Mouse (Mus musculus): ENCODE measurements at regions not wholly inside any gene's neighbourhood (a gene's known extent, or its start where the extent isn't known, plus 50 kb on each side); places are given as distances from the start of the nearest gene placed in this dataset.
A peak's percentile ranks its signal among the peaks of the same experiment; 100 is the strongest.

- DNase-seq (ENCODE audit: extremely low spot score, low spot score): no peak
Observed at GRCm38 (mm10) chr13:118603474-118603873, 66.1 kb upstream of the Fgf10 start.

DNA sequence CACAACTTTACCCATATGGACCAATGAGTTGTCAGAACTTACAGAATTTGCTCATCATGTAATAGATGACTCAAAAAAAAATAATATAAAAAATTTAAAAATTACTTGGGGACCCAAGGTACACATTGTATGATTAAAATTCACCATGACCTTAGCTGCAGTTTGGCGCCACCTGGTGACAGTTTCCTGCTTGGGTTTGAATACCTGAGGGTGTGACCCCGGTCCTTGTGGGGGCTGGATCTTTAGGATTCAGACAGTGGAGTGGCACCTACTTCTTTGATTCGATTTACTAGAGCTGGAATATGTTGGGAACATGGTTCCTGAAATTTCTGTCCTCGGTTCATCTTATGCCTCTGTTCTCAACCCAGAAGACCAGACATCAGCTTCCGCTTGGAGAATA is 72.7 kb upstream of the Fgf10 start:
- no peak for DNase-seq (ENCODE audit: extremely low spot score, low spot score)

DNA sequence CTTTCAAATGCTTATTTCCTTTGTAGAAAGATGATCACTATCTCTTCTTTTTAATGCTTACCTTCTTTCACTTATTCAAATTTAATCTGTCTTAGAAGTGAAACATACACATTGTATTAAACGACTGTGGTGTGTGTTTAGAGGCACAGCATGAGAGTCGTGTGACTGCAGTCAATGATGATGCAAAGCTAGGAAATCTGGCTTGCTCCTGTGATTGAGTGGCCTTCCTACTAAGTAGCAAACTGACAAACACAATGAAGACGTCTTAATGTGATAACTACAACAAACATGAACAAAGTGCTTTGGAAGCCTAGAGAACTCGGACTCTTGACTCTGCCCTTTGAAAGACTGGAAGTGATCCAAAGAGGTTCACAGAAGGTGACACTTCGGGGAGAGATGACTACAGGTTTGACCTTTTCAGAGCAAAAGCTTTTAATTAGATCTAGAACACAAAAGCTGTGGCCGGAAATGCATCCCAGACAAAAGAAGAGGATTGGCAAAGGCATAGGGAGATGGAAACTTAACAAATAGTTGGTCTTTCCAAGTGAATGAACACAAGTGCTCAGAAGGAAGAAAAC is 73.3 kb upstream of the Fgf10 start:
- DNase-seq (ENCODE audit: extremely low spot score, low spot score): no peak

DNA sequence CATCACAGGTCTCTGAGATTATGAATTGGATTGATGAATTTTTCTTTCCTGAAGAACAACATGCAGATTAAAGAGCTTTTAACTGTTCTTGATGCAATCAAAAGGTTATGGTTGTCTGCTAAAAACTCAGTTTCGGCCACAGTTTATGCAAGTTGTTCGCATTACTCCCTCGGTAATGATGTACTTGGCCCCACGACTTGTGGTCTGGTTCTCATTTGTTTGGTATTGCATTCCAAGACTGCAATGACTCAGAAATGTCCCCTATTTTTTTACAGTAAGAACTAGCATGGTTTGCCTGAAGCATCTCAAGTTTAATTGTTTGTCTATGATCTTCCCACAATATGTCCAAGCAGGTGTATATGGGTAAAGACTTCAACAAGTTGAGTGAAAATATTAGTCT is 77.5 kb upstream of the Fgf10 start:
- no peak for DNase-seq (ENCODE audit: extremely low spot score, low spot score)

DNA sequence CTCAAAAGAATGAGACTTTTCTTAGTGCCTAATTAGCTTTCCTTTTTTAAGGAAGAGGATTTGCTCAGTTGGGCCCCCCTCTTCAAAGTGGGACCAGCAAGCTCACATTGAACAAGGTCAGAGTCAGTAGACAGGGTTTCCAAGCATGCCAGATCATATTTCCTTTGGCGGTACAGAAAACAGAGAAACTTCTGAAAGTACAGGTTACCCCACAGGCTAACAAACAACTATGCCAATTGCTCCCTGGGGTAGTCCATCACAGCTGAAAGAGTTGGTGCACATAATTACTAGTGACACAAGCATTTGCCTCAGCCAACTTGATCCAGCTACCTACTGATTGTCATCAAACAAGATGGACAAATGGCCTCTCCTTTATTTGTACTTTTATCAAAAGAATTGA is 97.0 kb upstream of the Fgf10 start:
- DNase-seq (ENCODE audit: extremely low spot score, low spot score): no peak

- no peak for DNase-seq (ENCODE audit: extremely low spot score, low spot score)
Observed at GRCm38 (mm10) chr13:118565219-118565833, 104.3 kb upstream of the Fgf10 start.

DNA sequence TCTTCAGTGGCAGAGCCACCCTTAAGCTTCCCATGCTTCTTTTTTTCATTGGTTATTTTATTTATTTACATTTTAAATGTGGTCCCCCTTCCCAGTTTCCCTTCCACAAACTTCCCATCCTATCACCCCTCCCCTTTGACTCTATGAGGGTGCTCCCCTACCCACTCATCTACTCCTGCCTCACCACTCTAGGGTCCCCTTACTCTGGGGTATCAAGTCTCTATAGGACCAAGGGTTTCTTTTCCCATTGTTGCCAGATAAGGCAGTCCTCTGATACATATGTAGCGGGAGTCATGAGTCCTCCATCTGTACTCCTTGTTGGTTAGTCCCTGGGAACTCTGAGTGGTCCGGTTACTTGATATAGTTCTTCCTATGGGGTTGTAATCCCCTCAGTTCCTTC is 110.6 kb upstream of the Fgf10 start:
- DNase-seq (ENCODE audit: extremely low spot score, low spot score): no peak

DNA sequence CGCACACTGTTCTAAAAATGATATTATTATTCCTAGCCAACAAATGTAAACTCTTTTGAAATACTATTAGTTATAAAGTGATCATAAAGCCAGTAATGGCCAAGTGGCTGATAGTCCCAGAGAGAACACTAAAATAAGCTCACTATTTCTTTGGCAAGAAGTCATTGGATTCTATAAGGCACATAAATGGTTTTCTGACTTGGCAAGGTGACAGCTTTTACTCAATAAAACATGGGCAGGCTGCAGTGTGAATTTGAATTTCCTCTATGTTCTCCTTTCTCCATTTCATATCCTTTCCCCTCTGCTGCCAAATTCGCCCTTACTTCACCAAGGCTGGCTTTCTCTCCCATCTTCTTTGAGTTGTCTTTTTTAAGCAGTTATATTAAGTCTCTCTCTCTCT is 117.6 kb upstream of the Fgf10 start:
- DNase-seq (ENCODE audit: extremely low spot score, low spot score): no peak

DNA sequence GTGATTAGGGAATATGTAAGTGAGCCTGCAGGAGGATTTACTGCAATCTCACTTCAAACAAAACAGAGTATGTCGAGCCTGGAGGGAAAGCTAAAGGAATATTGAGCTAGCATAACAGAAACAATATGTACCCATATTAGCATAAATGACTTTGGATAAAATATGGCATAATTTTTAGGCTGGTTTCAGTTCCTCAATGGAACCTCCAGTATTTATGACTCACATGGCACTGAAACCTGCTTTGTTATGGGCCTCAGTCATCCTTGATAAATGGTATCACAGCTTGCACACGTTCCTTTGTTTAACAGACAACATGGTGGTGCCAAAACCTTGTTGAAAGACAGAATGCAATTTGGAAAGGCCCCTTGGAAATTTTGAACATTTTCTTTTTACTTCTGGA is 130.8 kb upstream of the Fgf10 start:
- no peak for DNase-seq (ENCODE audit: extremely low spot score, low spot score)

GRCm38 (mm10) chr13:118513961-118514360 is 126.9 kb upstream of the Mrps30 start:
- no peak for DNase-seq (ENCODE audit: extremely low spot score, low spot score)

DNA sequence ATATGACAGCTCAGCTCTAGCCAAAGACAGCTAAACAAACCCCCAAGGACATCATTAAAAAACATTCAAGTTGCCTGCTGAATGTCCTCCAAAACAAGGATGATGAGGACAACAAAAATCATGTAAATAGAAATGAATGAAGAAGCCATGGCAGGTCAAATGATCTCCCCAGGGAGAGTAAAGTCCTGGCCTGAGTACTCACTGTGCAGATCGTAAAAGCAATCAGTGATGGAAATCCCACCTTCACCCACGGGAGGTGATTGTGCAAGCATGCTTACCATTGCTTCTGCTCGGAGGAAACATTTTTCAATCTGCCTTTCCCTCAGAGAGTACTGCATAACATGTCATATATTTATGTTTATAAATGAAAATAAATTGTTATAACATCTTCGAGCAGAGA is 119.1 kb upstream of the Mrps30 start:
- DNase-seq (ENCODE audit: extremely low spot score, low spot score): no peak

DNA sequence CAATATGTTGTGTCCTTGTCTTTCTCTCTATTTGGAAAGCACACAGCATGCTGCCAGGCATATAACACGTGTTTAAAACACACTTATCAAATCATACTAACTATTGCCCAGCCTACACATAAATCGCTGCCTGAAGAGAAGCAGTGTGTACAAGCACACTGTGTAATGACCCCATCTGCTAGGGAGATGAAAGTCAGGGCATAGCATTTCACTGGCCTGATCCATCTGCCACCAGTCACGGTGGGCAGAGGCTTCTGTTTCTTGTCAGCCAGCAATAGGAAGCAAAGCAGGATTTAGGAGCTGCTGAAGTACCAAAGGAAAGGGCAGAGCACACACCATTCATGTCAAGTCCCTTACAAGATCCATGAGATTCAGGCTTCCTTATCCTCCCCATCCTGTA is 103.6 kb upstream of the Mrps30 start:
- DNase-seq (ENCODE audit: extremely low spot score, low spot score): peak; percentile 24

DNA sequence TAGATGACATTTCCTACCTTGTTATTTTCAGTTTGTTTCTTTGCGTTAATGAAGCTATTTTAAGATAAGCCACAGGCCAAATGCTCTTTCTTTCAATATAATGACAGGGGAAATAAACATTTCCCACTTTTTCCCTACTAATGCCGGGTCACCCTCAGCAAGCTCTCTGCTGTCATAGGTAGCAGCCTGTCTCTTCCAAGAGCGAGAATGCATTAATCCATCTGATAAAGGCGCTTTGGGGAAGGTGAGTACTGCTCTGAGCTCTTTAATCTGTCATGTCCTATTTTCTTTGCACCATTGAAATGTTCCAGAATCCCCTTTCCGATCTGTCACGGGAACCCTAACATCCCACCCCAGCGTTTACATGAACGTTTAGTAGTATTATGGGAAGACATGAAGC is 96.0 kb upstream of the Mrps30 start:
- no peak for DNase-seq (ENCODE audit: extremely low spot score, low spot score)

DNA sequence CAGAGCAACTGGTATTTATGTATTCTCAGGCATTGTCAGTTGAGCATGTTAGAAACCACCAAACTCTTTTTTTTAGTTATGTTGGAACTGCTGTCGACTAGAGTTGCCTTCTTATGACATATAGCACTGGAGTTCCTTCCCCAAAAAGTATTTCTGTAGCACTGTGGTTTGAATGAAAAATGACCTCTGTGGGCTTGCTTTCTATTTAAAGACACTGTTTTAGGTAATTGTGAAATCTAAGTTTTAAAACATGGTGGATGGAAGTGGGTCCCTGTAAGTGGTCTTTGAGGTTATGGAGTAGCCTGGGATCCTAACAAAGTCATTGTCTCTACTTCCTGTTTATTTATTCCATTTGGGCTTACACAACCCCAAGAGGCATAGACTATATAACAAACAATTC is 93.2 kb upstream of the Mrps30 start:
- no peak for DNase-seq (ENCODE audit: extremely low spot score, low spot score)

- DNase-seq (ENCODE audit: extremely low spot score, low spot score): no peak
Observed at GRCm38 (mm10) chr13:118478487-118478886, 91.4 kb upstream of the Mrps30 start.

DNA sequence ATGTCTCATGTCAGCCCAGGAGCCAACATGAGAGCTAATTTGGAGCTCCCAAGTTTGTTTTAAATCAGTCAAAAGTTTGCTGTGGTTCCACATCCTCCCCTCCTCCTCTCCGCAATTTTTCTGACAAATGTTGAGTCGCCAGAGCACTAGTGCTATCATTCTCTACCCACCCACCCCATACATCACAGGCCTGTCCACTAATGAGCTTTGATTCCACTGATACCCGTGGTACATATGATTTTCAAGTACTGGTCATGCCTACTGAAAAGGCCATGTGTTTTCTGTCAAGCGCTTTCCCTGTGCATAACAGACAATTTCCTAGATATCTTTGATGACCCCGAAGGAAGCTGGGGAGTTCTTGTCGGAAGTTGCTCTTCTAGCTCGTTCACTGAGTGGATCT is 85.5 kb upstream of the Mrps30 start:
- no peak for DNase-seq (ENCODE audit: extremely low spot score, low spot score)

- no peak for DNase-seq (ENCODE audit: extremely low spot score, low spot score)
Observed at GRCm38 (mm10) chr13:118459672-118460384, 72.8 kb upstream of the Mrps30 start.

GRCm38 (mm10) chr13:118448977-118449705 is 62.1 kb upstream of the Mrps30 start:
- no peak for DNase-seq (ENCODE audit: extremely low spot score, low spot score)

GRCm38 (mm10) chr13:118441322-118442064 is 54.4 kb upstream of the Mrps30 start:
- DNase-seq (ENCODE audit: extremely low spot score, low spot score): no peak
